Mouse (Mus musculus) G1E (cell line): Measurements from ENCODE around the gene Oxsr1. TPM values are rescaled to one million over a fixed set of nuclear protein-coding genes. Genes with fewer than 3 reads are reported as not detected.
"Not testable (repeated sequence)": the region's sequence is repeated elsewhere in the genome, so short reads cannot be mapped to it uniquely, and the experiment has no call there.

Experiments used
- ATAC-seq: 2 replicates; pipeline ENCODE4 v1.8.0; 2016; ENCODE audit warnings: mild to moderate bottlenecking; ENCODE audit not compliant: insufficient number of reproducible peaks, poor library complexity, low FRiP score, severe bottlenecking; ENCODE audit errors: extremely low read depth
- DNase-seq: peaks from one replicate; pipeline ENCODE4 v3.0.0; 2012; ENCODE audit warnings: low spot score
- H3K27me3 ChIP-seq: 2 replicates; pipeline ENCODE4 v1.6.1; 2012; ENCODE audit warnings: mild to moderate bottlenecking, low read length, inconsistent platforms; ENCODE audit not compliant: insufficient read depth
- H3K36me3 ChIP-seq: replicated peaks from 2 replicates; pipeline ENCODE3; 2012; ENCODE audit warnings: mild to moderate bottlenecking, inconsistent platforms
- H3K4me1 ChIP-seq: 2 replicates; pipeline ENCODE4 v1.6.1; 2012; ENCODE audit warnings: low read depth, low read length, inconsistent platforms, mixed read lengths; ENCODE audit not compliant: insufficient read depth
- H3K4me3 ChIP-seq: 2 replicates; pipeline ENCODE4 v1.5.1; 2012; ENCODE audit warnings: low read depth, mild to moderate bottlenecking, inconsistent platforms, low read length, moderate library complexity, mixed read lengths
- H3K9me3 ChIP-seq: replicated peaks from 2 replicates; pipeline ENCODE4 v1.6.1; 2012; ENCODE audit warnings: inconsistent platforms
- CTCF ChIP-seq: IDR thresholded peaks from 2 replicates; pipeline ENCODE4 v1.5.1; 2012; ENCODE audit warnings: low read depth, low read length, inconsistent platforms, mixed read lengths
- GATA1 ChIP-seq: IDR thresholded peaks from 2 replicates; pipeline ENCODE4 v1.6.1; 2012; ENCODE audit warnings: borderline replicate concordance, low read length, inconsistent platforms, mixed read lengths
- GATA2 ChIP-seq: IDR thresholded peaks from 2 replicates; pipeline ENCODE4 v1.6.1; 2012; ENCODE audit warnings: low read depth, low read length, inconsistent platforms, borderline replicate concordance
- POLR2AphosphoS5 ChIP-seq: IDR thresholded peaks from 2 replicates; pipeline ENCODE4 v1.6.1; 2012; ENCODE audit warnings: low read depth, low read length, inconsistent platforms; ENCODE audit not compliant: insufficient replicate concordance
- TAL1 ChIP-seq: conservative IDR thresholded peaks from 2 replicates; pipeline ENCODE4 v1.6.1; 2012; ENCODE audit warnings: low read depth, low read length, inconsistent platforms, mixed read lengths
- polyA plus RNA-seq: library from polyadenylated mRNA; stranded (reverse); fragments of >175 nt; gene quantifications from 2 replicates; pipeline ENCODE4 v1.2.3, GENCODE M21; 2012
- total RNA-seq, 2 experiments: library from RNA; stranded (forward) in 1 of 2; stranded (reverse) in 1 of 2; fragments of 200-1000 nt in 1 of 2; fragments of >200 nt in 1 of 2; fragmentation: Nextera tagmentation in 1 of 2; gene quantifications; 2 replicates each; pipeline ENCODE4 v1.2.3; 2014 to 2017

The Oxsr1 gene
- total and polyA plus RNA-seq, 3 experiments, result 14.7 to 59.7 (median 56.3) TPM

- Histone ChIP-seq H3K27me3 (no peaks in the 10 kb centered on the region), H3K4me1 (no peaks in the 10 kb centered on the region), H3K4me3 (no peak overlapping the region), H3K36me3 (peaks cover 72% of the 10 kb centered on the region), H3K9me3 (no peaks in the 10 kb centered on the region)
- TF ChIP-seq TAL1 (no peak), CTCF (no peak), GATA2 (no peak), GATA1 (no peak), POLR2AphosphoS5 (no peak)
- DNase-seq, result no peak
- ATAC-seq, result no peak
Measured at GRCm38 (mm10) chr9:119290791-119291190, 31.4 kb downstream of the Oxsr1 start.

- no peaks in the 10 kb centered on the region for H3K27me3 ChIP-seq
- DNase-seq, result peak; percentile 20
- no peaks in the 10 kb centered on the region for H3K9me3 ChIP-seq
- no peak overlapping the region; the same call in 1 of the 2 replicates for H3K4me3 ChIP-seq
- peaks cover 80% of the 10 kb centered on the region for H3K36me3 ChIP-seq
- H3K4me1 ChIP-seq, result peaks cover 26% of the 10 kb centered on the region
- ATAC-seq, result peak; percentile 84
- TF ChIP-seq POLR2AphosphoS5 (no peak), TAL1 (peak; percentile 75)
Measured at GRCm38 (mm10) chr9:119280894-119281682, 41.1 kb downstream of the Oxsr1 start.

- Histone ChIP-seq H3K4me1 (peaks cover 26% of the 10 kb centered on the region), H3K9me3 (no peaks in the 10 kb centered on the region), H3K4me3 (no peak overlapping the region), H3K36me3 (peaks cover 70% of the 10 kb centered on the region), H3K27me3 (no peaks in the 10 kb centered on the region)
- TF ChIP-seq CTCF (no peak), GATA2 (no peak)
- ATAC-seq (no peak), DNase-seq (no peak)
Measured at GRCm38 (mm10) chr9:119278031-119278430, 44.2 kb downstream of the Oxsr1 start.

GRCm38 (mm10) chr9:119276321-119276720, 45.9 kb downstream of the Oxsr1 start:
- H3K36me3 ChIP-seq, result peaks cover 72% of the 10 kb centered on the region
- H3K4me3 ChIP-seq, result no peak overlapping the region
- H3K9me3 ChIP-seq, result no peaks in the 10 kb centered on the region
- no peaks in the 10 kb centered on the region for H3K27me3 ChIP-seq
- H3K4me1 ChIP-seq, result peaks cover 11% of the 10 kb centered on the region
- no peak for DNase-seq
- TF ChIP-seq GATA2, result no peak
- TF ChIP-seq CTCF, result no peak
- no peak for TF ChIP-seq TAL1
- TF ChIP-seq GATA1, result no peak
- TF ChIP-seq POLR2AphosphoS5, result no peak
- ATAC-seq, result no peak

GRCm38 (mm10) chr9:119274814-119275213, 47.4 kb downstream of the Oxsr1 start:
- ATAC-seq, H3K9me3 ChIP-seq, H3K27me3 ChIP-seq, H3K4me1 ChIP-seq, DNase-seq, H3K4me3 ChIP-seq: not testable (repeated sequence)
- peaks cover 70% of the 10 kb centered on the region for H3K36me3 ChIP-seq

- Histone ChIP-seq H3K36me3 (peaks cover 74% of the 10 kb centered on the region), H3K4me1 (0 out of 2 replicates have a peak, but pooled peaks cover under 1% of the 10 kb centered on the region)
- TF ChIP-seq GATA2, result no peak
- TF ChIP-seq TAL1, result no peak
- no peak for TF ChIP-seq GATA1
- TF ChIP-seq POLR2AphosphoS5, result no peak
- no peak for TF ChIP-seq CTCF
Measured at GRCm38 (mm10) chr9:119271496-119271895, 50.7 kb downstream of the Oxsr1 start.

GRCm38 (mm10) chr9:119268588-119269145, 53.6 kb downstream of the Oxsr1 start:
- DNase-seq (no peak), ATAC-seq (no peak)
- H3K27me3 ChIP-seq, result no peaks in the 10 kb centered on the region
- H3K4me3 ChIP-seq, result no peak overlapping the region
- H3K9me3 ChIP-seq, result no peaks in the 10 kb centered on the region
- H3K4me1 ChIP-seq, result no peaks in the 10 kb centered on the region
- peaks cover 81% of the 10 kb centered on the region for H3K36me3 ChIP-seq
- TF ChIP-seq GATA1 (no peak), TAL1 (no peak), CTCF (no peak), POLR2AphosphoS5 (no peak), GATA2 (no peak)

More at GRCm38 (mm10) chr9:119271496-119271895, 50.7 kb downstream of the Oxsr1 start:
- no peak for DNase-seq
- no peaks in the 10 kb centered on the region for H3K9me3 ChIP-seq
- H3K27me3 ChIP-seq, result no peaks in the 10 kb centered on the region
- H3K4me3 ChIP-seq, result no peak overlapping the region
- ATAC-seq, result no peak
